Mouse (Mus musculus) layer of hippocampus, postnatal 25 days (tissue): Measurements from ENCODE around the gene Gm29427. TPM values are rescaled to one million over a fixed set of nuclear protein-coding genes. Genes with fewer than 3 reads are reported as not detected.

ENCODE experiments used
- DNase-seq, 2 experiments: peaks; one replicate each; pipeline ENCODE4 v3.0.0; 2022; ENCODE audit warnings: mixed read lengths in 2 of 2, low spot score in 1 of 2; ENCODE audit errors: extremely low spot score in 1 of 2
- total RNA-seq, 2 experiments: library from RNA; stranded (reverse); gene quantifications; 2 replicates each; pipeline ENCODE4 v1.2.3; 2021

The Gm29427 gene
- total RNA-seq, result under 1 TPM in 1 of 2 experiments, not detected in 1; 0.31 TPM

DNA sequence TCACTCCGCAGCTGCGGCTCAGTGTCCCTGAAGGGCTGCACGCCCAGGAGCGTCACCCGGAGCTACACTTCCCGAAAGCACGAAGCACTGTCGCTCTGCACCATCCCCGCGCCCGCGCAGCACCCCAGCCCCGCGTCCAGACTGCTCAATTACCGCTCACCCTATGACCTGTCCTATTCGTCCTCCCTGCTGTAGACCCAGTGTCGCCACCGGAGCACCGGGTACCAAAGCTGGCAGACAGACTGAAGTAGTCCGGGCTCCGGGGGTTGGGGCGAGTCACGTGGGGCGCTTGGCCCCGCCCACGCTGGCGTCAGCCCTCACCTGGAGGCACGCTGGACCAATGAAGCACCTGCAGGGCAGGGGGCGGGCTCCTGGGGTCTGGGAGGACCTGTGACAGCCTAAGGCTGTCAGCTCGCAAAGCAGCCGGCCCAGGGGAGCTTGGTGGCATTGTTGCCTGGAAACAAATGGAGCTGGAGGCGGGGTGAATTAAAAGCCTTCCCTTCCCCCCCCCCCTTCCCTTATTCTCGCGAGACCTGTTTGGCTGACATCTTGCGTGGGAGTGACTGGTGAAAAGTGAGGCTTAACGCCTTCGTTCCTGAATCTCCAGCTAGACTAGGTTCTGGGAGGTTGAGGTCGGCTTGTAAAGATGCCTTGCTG is at the start of gene Gm29427:
Gm29427 (minus strand) TSS at position 239 of the 657 bp plus-strand sequence.
- DNase-seq, result peak; percentile 80 to 95

DNA sequence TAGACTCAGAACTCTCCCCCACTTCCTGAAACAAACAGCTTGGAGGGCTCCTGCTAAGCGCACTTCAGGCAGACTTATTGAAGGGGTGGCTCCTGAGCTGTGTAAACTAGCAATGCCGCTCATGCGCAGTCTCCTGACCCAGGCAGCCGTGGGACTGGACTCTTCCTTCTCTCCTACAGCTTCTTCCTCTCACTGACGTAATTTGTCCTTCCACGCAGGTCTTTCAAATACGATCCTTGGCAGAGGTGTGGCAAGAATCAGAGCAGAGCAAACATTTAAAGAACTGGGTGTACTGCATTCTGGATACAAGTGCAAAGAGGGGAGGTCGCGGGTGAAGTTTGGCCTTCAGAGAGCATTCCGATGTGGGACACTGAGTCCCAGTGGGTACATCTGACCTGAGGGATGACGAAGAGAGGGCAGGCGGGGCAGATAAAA is 48.4 kb upstream of the Gm29427 start:
- DNase-seq, result no peak

GRCm38 (mm10) chr1:130762045-130762760 is 46.6 kb upstream of the Gm29427 start:
- DNase-seq, result no peak

- no peak for DNase-seq
Measured at GRCm38 (mm10) chr1:130761597-130761996, 46.0 kb upstream of the Gm29427 start.

DNA sequence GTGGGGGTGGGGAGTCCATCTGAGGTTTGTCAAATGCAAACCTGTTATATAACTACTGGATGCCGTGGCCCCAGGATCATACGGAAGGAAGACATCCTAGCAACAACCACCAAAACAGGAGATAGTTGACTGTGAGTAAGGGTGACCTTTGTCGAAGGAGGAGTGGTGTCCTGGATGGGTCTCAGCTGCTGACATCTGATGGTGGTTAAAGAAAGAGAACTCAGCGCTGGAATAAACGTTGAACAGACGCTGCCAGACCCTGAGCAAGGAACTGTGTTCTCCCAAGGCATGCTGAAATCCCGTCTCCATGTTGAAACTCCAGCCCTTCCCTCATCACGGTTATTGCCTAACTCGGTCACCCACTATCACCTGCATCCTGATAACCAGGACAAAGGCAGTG is 44.1 kb upstream of the Gm29427 start:
- no peak for DNase-seq

GRCm38 (mm10) chr1:130746819-130747218 is 31.2 kb upstream of the Gm29427 start:
- no peak for DNase-seq

GRCm38 (mm10) chr1:130745591-130745990 is 30.0 kb upstream of the Gm29427 start:
- DNase-seq, result no peak

GRCm38 (mm10) chr1:130744961-130745360 is 29.4 kb upstream of the Gm29427 start:
- no peak for DNase-seq

- no peak for DNase-seq
Measured at GRCm38 (mm10) chr1:130744217-130744616, 28.6 kb upstream of the Gm29427 start.

DNA sequence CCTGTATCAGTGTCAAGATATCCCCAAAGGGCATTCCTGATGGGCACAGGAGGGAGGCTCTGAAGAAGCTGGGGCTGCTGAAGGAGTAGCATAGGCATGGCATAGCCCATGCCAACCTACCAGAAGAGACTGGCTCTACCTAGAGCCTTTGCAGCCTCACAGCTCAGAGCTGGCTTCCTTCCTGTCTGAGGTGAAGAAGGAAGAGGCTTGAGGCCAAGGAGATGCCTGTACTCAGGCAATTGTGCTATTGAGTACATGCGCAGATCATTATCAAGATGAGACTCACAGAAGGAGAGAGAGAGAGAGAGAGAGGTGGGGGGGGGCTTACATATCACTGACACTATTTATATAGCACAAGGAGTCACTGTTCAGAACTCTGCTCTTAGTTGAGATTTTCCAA is 28.2 kb upstream of the Gm29427 start:
- DNase-seq, result no peak

DNA sequence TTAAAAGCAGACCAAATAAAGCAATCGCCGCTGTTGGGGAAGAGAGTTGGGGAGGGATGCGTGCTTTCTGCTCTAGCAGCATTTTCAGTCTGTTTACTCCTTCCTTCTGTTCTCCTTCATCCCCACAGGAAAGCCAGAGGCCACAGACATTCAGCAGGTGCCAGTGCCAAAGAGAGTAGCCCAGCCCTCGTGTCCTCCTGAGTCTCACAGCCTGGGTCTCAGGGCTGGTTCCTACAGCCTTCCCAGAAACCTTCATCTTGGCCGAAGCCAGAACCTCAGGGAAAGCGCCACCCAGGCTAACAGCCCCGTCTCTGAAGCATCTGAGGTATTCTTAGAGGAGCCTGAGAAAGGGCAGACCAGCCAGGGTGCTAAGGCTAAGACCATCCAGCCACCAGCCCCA is 26.6 kb upstream of the Gm29427 start:
- DNase-seq, result no peak

DNA sequence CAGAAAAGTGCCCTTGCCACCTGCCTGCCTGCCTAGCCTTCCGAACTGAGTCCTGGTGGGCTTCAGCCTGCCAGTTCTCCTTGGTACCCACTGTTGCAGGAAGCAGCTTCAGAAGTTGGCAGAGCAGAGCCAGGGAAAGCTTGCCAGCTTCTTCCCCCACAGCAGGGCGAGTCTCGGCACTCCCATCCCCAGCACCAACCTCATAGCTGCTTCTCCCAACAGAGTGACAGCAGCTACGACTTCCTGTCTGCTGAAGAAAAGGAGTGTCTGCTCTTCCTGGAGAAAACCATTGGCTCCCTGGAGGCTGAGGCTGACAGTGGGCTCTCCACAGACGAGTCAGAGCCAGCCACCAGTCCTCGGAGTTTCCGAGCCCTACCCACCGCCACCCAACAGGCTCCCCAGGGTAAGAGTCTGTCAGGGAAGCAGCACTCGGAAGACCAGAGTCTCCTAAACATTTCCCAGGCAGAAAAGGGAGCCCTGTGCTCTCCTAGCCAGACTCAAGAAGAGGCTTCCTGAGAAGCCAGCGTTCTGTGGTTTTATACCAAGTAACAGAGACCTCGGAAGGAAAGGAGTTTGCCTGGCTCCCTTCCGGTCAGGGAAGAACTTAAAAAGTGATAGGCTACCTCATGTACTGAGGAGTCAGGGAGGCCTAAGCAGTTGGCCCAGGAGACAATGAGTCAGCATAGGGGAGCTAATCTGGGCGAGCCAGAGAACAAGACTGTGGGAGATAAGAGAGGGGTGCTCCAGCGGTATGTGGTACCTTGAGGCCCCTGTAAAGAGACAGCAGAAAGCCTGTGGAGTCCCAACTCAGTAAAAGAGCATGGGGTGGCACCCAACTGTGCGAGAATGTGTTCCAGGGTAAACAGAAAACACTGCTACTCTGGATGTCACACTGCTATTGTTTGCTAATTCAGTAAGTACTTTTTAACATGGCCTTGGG is 25.5 kb upstream of the Gm29427 start:
- DNase-seq, result peak in 1 of 2 experiments; percentile 8

- peak in 1 of 2 experiments; percentile 22 for DNase-seq
Measured at GRCm38 (mm10) chr1:130740227-130740648, 24.6 kb upstream of the Gm29427 start.

DNA sequence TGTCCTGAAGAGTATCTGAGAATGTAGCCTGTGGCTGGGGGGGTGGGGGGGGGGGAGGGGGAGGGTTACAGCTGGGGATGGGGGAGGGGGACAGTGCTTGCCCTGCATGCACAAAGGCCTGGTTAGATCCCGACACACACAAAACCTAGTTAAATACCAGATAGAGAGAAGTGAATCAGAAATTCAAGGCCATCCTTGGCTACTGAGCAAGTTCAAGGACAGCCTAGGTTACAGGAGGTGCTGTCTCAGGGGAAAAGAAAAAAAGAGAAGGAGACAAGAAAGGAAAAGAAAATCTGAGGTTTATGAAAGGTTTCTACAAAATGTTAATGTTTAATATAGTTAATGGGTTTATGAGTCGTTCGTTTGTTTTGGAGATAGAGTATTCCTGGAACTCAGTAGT is 24.0 kb upstream of the Gm29427 start:
- no peak for DNase-seq

- DNase-seq, result no peak
Measured at GRCm38 (mm10) chr1:130738551-130739106, 23.0 kb upstream of the Gm29427 start.

GRCm38 (mm10) chr1:130737916-130738315 is 22.3 kb upstream of the Gm29427 start:
- DNase-seq, result no peak

- no peak for DNase-seq
Measured at GRCm38 (mm10) chr1:130737411-130737881, 21.8 kb upstream of the Gm29427 start.

GRCm38 (mm10) chr1:130734852-130735251 is 19.3 kb upstream of the Gm29427 start:
- DNase-seq, result no peak

DNA sequence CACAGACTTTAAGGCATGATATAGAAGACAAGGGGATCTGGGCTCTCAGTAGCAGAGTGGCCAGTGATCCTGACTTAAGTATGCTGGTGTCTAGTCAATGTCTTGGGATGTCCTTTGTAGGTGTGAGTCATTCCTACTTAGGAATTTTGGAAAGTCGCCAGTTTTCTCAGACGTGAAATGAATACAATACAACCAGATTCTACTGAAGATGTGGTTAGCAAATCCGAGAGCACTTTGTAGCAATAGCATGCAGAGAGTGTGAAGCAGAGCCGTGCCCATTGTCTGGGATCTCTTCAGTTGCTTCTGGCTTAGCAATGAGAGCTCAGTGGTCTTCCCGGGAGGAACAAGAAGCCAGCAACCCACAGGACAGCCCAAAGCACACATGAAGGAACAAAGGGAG is 18.9 kb upstream of the Gm29427 start:
- no peak for DNase-seq

- no peak for DNase-seq
Measured at GRCm38 (mm10) chr1:130733671-130734070, 18.1 kb upstream of the Gm29427 start.
